ENCODE assay signal across 29 mouse cellular contexts in genomic region chrX:93650738-93651137, GRCm38 (mm10). TPM values are rescaled to one million over a fixed set of nuclear protein-coding genes. Genes with fewer than 3 reads are reported as not detected.
"Had no signal": no experiment of that assay in that cellular context is flagged by ENCODE, and none has a peak within 500 bp of the region (broad histone marks: within the 10 kb centered on the region; RNA-seq: fewer than 3 reads in every experiment).

No protein-coding gene starts in this region.

- H3K4me3 ChIP-seq: limb, embryonic 10.5 days; limb, embryonic 12.5 days; limb, embryonic 13.5 days; limb, embryonic 15.5 days; liver, embryonic 12.5 days; liver, embryonic 13.5 days; liver, embryonic 15.5 days; lung, embryonic 15.5 days; megakaryocyte, embryonic 14.5 days; midbrain, embryonic 10.5 days; midbrain, embryonic 12.5 days; midbrain, embryonic 13.5 days; midbrain, embryonic 15.5 days; myocyte had no signal

- H3K9me3 ChIP-seq: limb, embryonic 10.5 days; limb, embryonic 12.5 days; limb, embryonic 13.5 days; limb, embryonic 15.5 days; liver, embryonic 12.5 days; liver, embryonic 13.5 days; liver, embryonic 15.5 days; lung, embryonic 15.5 days; megakaryocyte, embryonic 14.5 days; midbrain, embryonic 10.5 days; midbrain, embryonic 12.5 days; midbrain, embryonic 13.5 days; midbrain, embryonic 15.5 days had no signal

- DNase-seq: left cerebral cortex, postnatal 4 days; liver; liver, embryonic 13.5 days; liver, postnatal 0 days; lung, adult 18-20 months; lung, adult 2 months; lung, embryonic 14.5 days; lung, postnatal 10 days; lung, postnatal 14 days; lung, postnatal 36 days; lung, postnatal 4 days; midbrain, embryonic 14.5 days had no signal

- H3K27me3 ChIP-seq: limb, embryonic 12.5 days; limb, embryonic 13.5 days; limb, embryonic 15.5 days; liver, embryonic 12.5 days; liver, embryonic 13.5 days; lung, embryonic 15.5 days; megakaryocyte, embryonic 14.5 days; midbrain, embryonic 12.5 days; midbrain, embryonic 13.5 days; midbrain, embryonic 15.5 days had no signal

- H3K36me3 ChIP-seq: limb, embryonic 10.5 days; limb, embryonic 12.5 days; limb, embryonic 13.5 days; limb, embryonic 15.5 days; liver, embryonic 12.5 days; liver, embryonic 13.5 days; liver, embryonic 15.5 days; lung, embryonic 15.5 days; midbrain, embryonic 10.5 days; midbrain, embryonic 12.5 days; midbrain, embryonic 13.5 days; midbrain, embryonic 15.5 days had no signal

- H3K27ac ChIP-seq: limb, embryonic 10.5 days; limb, embryonic 12.5 days; limb, embryonic 13.5 days; limb, embryonic 15.5 days; liver, embryonic 12.5 days; liver, embryonic 13.5 days; liver, embryonic 14.5 days; liver, embryonic 15.5 days; lung, embryonic 15.5 days; macrophage; midbrain, embryonic 10.5 days; midbrain, embryonic 12.5 days; midbrain, embryonic 13.5 days; midbrain, embryonic 15.5 days had no signal

- H3K9ac ChIP-seq: limb, embryonic 12.5 days; limb, embryonic 13.5 days; limb, embryonic 15.5 days; liver, embryonic 12.5 days; liver, embryonic 13.5 days; liver, embryonic 14.5 days; liver, embryonic 15.5 days; liver, postnatal 0 days; lung, embryonic 14.5 days; lung, embryonic 15.5 days; midbrain, embryonic 12.5 days; midbrain, embryonic 13.5 days; midbrain, embryonic 15.5 days had no signal

- H3K4me1 ChIP-seq: limb, embryonic 10.5 days; limb, embryonic 12.5 days; limb, embryonic 13.5 days; limb, embryonic 15.5 days; liver, embryonic 12.5 days; liver, embryonic 13.5 days; liver, embryonic 15.5 days; lung, embryonic 15.5 days; midbrain, embryonic 13.5 days; midbrain, embryonic 15.5 days had no signal

RNA-seq across cellular contexts. Expression of gene Pcyt1b, which starts 3.9 kb away (rescaled TPM):
- total RNA-seq: liver, adult 2 months; monocyte, adult 5-6 weeks had no signal
